Mouse (Mus musculus) right cerebral cortex, postnatal 4 days (tissue): ENCODE measurements at regions not wholly inside any gene's neighbourhood (a gene's known extent, or its start where the extent isn't known, plus 50 kb on each side); places are given as distances from the start of the nearest gene placed in this dataset.
A peak's percentile ranks its signal among the peaks of the same experiment; 100 is the strongest.

Experiments
- DNase-seq: peaks from one replicate; pipeline ENCODE4 v3.0.0-alpha.2; 2022

DNA sequence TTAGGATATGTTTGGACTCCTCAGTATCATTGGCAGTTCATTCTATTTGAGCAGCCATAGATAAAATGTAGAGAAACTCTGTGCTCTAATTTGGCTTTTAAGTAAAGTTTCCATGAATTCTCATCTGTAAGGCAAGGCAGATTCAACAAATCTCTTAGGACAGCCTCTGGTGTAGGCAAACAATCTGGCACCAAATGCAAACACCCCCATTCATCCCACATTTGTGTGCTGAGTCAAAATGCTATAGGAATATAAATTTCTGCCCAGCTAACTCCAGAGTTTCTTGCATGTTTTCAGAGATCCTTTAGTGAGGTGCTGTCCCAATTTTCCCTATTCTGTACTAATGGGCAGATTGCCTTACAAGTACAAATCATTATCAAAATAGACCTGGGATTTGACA, 695.7 kb upstream of the Kif18a start:
- no peak for DNase-seq

DNA sequence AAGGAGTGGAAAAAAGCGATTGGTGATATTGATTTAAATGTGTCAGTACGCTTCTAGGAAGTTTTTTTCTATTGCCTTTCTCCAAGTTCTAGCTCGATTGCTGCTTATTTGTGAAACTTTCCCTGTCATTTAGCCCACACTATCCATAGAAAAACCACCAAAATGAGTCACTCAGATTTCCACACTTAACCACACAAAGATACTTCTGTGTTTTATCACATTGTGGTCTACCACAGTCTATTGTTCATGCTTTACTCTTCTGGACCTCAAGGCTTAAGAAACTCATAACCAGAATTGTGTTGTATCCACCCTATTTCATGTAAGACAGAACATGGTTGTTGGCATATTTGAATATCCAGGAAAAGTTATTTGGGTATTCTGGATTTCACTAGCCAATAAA, 687.0 kb upstream of the Kif18a start:
- no peak for DNase-seq

DNA sequence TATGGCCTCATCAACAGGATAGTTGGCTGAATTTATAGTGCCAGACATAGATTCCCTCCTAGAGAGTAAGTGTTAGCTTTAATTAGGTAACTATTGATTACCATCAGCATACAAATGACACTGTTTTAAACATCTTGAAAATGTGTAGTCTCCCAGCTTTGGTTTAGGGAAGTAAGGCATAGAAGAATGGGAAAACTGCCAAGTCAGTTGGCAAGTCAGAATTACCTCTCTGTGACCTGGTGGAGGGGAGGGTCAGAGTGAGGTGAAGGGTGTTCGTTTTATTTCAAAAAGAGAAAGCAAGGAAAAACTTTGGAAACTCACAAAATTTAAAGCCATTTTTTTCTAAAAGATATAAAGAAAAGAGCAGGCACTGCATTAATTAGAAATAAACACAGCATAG, 680.2 kb upstream of the Kif18a start:
- DNase-seq, result no peak

DNA sequence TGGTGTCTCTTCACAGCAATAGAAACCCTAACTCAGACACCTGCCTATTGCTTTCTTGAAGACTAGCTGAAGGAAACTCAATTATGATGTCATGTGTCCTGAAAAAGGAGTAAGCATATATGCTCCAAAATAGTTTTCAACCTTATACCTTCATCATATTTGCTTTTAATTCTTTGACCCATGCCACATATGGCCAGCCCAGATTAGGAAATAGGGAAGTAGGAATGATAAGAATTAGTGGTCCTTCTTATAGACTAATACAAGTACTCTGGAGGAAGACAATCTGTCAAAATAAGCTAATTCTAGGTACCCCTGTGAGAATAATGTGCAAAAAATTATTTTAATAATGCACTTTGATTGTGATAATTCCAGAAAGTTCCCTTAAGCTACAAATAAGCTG, 661.0 kb upstream of the Kif18a start:
- DNase-seq, result no peak

DNA sequence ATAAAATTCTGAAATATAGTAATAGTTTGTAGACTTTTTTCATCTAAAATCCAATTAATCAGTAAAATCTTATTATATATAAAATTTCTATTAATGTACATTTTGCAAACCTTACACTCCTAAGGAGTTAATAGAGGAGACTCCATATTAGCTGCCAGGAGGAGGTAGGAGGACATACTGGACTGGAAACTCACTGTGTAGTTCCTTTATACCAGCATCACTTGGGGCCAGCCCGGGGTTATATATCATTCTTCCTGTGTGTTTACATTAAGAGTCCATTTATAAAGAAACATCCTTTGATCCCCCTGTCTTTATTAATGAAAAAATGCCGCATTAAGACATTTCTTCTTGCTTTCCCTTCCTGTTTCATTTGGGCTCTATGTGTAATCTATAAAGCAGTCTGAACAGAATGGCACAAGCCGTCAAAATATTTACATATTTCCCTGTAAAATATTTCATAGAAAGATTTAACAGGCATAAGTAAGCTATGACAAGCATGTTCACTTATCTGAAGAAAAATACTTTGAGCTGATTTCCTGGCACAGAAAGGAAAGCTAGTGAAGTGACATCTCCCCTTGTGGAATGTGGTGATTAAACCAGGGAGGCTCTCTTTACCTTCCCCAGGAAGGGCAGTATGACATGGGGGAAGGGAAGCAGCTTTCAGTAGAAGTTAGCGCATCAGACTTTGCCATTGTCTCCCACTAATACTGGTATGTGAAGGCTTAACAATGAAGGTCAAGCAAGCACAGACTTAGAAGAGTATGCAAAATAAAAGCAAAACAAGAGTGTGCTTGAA, 658.0 kb upstream of the Kif18a start:
- no peak for DNase-seq

DNA sequence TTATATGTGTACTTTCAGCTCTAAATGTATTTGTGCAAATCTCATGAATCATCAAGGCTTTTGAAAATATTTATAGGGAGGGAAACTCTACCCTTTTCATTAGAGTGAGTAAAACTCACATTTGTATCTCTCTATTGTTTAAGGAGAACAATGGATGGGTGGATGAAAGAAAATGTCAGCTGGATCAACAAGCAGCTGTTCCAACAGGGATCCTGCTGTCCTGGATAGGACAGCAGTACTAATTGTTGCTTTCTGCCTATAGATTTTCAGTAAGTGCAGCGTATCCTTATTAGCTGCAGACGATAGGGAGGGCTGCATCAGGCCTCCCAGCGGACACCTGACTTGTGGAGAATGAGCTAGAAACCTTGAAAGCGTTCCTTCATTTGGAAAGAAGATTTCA, 644.9 kb upstream of the Kif18a start:
- DNase-seq, result no peak

DNA sequence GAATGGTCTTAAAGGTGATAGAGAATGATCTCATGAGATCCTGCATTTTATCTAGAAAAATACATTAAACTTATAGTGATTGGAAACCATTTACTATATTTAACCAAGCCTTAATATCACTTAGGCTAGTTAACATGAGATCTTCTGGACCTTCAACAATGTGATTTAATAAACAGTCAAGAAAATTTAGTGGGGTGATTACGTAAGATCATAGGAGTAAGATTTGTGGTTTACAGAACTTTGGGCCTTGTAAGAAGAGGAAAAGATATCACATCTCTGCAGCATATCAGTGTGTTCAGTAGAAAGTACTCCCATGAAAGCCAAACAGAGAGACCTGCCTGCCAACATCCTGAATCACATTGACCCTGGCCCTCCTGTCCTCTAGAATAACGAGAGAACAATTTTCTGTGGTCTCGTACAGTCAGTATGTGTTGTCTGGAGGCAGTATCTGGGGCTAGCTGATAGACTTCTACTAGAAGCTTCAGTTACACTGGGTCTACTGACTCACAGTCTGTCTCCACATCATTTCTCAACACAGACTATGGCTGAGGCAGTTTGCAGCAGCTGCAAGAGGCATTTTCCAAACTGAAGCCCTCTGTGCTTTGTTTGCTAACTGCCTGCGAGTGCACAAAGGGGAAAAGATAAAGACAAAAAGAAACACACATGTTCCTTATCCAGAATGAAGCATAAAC, 619.7 kb upstream of the Kif18a start:
- DNase-seq, result no peak

DNA sequence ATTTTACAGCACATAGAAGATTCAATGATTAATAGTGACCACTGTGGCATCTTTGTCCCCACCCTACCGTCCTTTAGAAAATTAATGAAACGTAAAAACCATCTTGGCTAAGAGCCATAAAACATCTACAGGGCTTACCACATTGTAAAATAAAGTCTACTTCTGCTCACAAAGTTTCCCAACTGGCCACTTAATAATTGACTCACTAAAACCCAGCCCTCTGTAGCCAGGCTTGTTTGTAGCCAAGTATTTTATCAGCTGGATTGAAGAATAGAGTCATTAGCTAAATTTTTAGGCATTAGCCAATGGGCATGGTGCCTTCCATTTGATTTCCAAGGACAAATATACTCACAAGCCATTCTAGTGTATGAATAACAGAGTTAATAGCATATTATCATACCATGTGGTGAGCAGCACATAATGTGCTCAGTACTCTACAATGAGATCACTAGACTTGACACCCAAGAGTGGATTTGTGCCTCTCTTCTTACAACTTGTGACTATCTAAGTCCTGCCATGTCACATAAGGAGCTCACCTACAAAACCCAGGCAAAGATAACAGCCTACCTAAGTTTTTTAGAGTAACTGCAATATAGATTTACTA, 602.7 kb upstream of the Kif18a start:
- DNase-seq, result no peak

DNA sequence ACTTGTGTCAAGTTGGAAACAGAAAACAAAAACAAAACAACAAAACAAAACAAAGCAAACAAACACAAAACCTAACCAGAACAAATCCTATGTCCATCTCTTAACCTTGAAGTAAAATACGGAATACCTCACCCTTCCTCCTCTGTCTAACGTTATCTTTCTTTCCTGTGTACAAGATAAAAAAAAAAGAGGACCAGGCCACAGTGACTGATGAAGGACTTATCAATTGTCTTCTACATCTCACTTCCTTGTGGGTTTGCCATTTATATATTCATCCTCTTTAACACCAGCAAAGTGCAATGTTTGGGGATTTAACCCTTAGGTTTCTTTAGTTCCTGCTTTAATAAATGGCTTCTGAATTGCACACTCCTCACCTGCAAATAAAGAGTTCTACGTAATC, 599.0 kb upstream of the Kif18a start:
- no peak for DNase-seq

DNA sequence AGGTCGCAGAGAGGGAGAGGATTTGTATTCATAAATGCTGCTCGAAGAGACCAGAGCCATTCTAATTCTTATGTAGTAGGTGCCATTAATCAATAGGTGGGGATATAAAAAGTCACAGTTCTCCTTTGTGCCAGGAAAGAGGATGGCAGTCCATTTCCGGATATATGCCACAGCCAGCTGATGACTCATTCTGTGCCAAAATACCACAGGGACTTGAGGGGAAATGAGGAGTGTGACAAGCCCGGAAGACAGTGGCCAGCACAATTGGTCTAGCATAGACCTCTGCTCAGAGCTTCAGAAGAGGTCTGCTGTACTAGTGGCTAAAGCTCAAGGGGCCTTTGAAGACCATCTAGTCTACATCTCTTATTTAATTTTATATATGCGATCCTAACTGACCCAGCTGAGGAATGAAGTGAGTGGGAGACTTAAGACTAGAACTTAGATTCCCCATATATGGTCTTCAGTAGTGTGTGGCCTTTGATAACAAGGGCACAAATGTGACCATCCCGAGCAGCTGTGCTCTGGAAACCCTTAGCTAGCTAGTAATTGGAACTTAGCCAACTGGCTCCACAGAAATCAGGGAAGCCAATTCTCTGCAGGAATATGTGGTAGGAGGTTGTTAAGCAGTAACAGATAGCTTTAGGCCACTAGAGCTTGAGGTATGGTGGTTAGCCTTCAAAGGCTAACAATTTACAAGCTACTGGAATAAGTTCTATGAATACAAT, 594.4 kb upstream of the Kif18a start:
- no peak for DNase-seq

DNA sequence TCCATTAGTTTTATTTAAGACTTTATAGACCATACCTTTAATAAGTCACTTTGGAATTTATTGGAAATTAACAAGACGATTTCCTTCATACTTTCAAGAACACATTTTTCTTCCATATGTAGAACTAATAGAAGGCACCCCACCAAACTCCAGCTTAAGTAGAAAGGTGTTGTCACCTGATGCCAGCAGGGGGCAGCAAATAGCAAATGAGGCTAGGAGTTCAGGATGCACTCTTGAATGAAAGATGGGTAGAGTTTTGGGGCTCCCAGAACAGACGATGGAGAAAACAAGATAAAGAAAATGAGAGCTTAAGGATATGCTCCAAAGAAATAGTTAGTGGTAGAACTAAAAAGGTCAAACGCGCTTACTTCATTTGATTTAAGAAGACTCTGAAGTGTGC, 590.4 kb upstream of the Kif18a start:
- DNase-seq, result peak; percentile 67

DNA sequence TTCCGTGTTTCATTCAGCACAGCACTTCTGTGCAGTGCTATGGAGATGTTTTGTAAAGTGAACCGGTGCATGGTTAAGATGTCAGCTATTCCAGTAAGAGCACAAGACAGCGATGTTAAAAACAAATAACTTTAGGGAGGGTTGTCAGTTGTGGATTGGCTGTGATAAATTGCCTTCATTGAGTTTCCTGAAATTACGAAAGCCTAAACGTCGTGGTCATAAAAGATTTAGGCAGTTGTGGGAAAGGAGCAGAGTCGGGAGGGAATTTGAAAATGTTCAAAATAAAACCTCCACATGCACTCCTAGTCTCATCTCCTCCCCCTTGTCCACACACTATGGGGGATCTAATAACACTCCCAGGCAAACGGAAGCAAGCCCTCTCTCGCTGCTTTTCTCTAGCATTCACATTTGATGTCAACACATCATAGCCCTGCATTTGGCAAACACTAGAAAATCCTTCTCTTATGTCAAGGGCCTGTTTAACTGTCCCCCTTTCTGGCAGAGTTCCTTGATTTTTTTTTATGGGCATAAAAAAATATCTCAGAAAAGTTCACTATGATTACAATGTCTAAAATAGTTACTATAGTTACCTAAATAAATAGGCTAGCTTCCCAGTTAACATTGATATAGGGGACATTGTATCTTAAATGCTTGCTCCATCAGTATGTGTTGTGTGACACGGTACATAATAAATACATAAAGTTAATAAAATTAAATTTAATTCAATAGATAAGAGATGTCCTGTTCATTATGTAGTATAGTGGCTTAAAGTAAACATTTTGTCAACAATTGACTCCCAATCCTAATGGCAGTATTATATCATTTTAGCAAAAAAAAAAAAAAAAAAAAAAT, 589.2 kb upstream of the Kif18a start:
- no peak for DNase-seq

DNA sequence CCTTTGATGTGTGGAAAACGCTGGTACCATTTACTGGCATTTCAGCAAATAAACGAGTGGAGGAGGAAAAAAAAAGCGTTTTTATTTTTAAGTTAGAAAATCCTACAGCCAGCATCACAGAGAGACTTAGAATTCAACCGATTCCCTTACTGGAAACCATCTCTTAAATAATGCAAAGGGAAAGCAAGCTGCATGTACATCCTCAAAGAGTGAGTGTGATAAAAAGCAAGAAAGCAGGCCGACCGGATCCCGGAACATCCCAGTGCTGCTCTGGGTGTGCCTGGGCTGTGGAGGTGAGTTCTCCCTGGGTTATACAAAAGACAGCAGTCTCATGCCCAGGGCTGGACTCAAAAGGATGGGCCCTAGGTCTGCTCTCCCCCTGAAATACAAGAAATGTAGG, 579.2 kb upstream of the Kif18a start:
- peak; percentile 2 for DNase-seq

DNA sequence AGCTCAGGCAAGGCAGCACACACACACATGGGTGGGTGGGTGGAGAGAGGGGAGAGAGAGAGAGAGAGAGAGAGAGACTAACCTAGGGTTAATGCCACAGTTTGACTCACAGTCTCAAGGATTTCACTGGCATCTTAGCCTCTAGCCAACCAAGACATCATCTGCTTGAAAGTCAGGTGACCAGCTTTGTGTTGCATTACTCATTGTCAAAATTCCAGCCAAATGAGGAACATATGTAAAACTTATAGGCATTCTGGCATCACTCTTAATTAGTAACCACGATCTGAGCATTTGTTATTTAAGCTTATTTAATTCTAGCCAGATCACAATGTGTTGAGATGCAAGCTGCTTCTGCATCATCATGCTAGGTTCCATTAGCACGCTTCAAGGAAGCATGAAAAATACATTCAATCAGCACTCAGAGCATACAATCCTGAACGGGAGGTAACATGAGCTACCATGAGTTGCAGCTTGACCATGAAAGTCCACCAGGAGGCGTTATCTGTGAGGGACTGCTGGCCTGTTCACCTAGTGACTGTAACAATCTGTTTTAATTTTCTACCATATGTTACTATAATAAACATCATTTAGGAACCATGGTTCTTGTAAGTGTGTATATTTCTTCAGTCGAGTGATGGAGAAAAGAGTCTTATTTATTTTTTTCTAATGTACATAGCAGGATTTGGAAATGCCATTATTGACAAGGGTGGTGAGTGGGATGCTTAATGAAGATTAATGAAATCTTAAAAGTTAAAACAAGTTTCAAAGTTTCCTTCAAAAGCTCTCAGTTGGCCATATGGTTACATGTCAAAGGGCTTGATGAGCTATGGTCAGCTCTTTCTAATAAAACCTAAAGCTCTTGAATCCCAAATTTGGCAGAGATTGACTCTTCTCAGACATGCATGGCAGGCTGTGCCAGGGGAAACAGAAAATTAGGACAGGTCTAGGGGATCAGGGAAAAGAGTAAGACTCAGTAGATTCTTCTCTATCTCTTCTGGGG, 572.4 kb upstream of the Kif18a start:
- DNase-seq, result no peak

DNA sequence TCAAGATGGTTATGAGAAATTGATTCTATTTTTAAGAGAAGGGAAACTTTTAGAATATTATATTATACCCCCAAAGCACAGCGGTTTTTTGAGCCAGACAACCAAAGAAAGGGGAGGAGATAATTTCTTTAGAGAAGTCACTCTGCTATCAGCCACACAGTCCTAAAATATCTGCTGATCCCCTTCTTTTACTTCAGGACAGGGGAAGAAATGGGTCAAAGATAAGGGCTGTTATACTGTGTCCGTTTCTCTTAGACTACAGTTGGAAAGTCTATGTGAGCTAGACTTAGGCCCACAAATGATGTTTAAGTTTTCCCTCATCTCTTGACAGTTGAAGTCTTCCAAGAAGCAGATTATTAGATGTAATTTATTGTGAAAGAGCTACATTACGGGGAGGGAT, 538.5 kb upstream of the Kif18a start:
- no peak for DNase-seq

DNA sequence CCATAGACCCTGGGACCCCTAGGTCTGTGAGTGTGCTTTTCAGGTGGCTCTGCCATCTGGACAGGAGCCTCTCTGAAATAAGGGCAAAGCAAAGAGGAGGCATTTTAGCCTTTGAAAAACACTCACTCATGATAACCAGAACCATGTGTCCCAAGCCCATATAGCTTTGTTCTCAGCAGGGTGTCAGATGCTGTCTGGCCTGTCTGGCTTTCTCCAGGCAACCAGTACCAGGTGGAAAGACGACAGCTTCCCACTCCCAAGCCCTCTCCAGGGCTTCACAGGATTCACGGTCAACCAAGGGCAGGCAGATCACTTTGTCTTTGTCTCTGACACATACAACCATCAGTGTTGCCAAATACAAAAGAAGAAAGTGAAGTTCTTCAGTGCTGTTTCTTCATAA, 537.0 kb upstream of the Kif18a start:
- DNase-seq, result no peak

DNA sequence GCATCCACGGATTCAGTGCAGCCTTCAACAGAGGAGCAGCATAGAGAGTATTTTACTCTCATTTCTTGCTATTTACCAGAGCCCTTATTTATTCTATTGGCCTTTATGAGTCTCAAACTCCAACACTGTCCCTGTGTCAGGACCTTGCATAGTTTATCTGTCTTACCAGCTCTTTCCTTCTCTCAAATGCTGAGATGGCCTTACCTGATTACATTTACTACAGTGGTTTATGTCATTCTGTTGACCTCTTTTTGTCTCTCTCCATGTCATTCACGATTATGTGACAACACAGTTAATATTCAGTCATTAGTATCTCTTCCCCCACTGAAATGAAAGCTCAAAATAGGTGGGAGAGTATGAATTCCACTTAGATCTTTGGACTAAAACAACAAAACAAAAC, 535.7 kb upstream of the Kif18a start:
- no peak for DNase-seq

DNA sequence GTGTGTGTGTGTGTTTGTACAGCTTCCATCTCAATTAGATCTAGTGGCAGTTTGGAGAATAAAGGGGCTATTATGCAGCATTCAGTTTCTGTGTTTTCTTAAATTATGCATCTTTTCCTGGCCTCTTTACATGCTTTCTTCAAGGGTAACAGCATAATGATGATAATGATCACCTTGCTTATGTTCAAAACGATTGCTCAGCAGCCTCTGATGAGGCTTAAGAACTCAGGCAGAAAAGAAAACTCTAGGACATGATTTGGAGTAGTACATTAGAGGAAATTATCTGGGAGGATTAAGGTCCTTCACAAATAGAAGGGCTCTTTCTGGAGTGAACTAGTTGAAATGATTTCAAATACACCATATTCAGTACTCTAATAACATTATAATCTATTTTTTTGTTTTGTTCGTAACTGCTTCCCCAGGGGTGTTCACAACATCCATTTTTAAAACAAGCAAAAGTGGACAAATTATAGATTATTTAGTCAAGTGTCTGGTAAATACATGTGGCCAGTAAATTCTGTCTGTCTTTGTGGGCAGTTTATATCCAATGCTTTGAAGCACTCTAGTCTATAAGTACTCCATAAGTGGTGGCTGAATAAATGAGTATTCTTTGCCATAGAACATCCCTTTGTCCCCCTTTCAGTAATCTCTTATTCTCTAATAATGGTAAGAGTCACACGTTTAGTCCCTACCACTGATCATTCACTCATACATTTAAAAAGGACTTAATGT, 526.9 kb upstream of the Kif18a start:
- DNase-seq, result no peak

DNA sequence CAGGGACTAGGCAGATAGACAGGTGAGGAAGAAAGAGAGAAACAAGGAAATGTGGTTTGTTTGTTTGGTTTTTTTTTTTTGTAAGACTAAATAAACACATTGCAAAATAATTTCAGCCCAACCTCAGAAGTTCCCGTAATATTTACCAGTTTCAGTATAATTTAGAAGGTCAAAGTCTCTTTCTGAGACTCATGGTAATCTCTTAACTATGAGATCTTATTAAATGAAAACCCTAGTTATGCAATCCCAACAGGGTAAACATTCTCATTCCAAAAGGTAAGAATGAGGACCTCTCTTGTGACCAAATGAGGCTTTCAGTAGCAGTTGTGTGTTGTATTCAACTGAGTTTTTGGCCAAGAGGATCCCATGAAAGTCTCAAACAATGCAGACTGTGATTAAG, 524.7 kb upstream of the Kif18a start:
- no peak for DNase-seq

DNA sequence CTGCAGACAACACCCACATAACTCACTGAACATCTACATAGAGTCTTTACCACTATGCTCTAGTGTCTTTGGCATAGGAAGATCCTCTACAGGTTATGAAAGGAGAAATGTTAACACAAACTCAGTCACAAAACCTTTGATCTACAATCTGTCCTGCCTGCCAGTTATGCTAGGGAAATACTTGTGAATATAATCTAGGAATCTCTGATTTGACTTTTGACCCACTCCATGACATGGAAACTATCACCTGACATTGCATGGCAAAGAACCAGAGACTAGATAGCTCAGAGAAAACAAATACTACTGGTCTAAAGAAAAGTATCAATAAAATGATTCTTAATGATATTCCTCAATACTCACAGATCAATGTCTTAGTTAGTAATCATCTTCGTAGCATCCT, 524.3 kb upstream of the Kif18a start:
- DNase-seq, result no peak

DNA sequence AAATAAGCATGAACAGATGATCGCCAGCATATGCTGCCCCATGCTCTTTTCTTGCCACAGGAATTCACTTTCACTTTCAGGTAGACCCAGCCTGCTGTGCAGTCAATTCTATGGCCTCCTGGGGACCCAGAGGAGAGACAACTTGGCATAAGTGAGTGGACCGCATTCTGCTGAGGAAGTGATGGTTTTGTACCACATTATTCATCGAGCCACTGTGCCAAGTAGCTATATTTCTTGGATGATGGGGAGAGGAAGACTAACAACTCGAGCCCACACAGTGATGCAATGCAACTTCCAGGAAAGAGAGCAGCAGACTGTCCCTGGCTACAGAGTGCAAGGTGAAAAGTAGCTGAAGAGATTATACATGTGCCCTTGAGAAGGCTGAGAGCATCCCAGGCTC, 515.8 kb upstream of the Kif18a start:
- DNase-seq, result no peak
